Mouse (Mus musculus) bone marrow, adult 2 months (tissue): ENCODE measurements at regions not wholly inside any gene's neighbourhood (a gene's known extent, or its start where the extent isn't known, plus 50 kb on each side); places are given as distances from the start of the nearest gene placed in this dataset.

Experiments
- H3K27ac ChIP-seq: fragments of 200-500 bp; 2 replicates; pipeline ENCODE4 v1.5.1; 2012; ENCODE audit warnings: low read depth, mild to moderate bottlenecking, control low read depth, inconsistent platforms, low read length; ENCODE audit not compliant: control insufficient read depth, poor library complexity, insufficient read depth
- H3K4me1 ChIP-seq: fragments of 200-500 bp; 2 replicates; pipeline ENCODE4 v1.6.1; 2011; ENCODE audit warnings: low read length; ENCODE audit not compliant: control insufficient read depth, insufficient read depth
- H3K4me3 ChIP-seq: fragments of 200-500 bp; replicated peaks from 2 replicates; pipeline ENCODE3; 2011; ENCODE audit warnings: mild to moderate bottlenecking, low read depth, low read length, control low read depth; ENCODE audit not compliant: control insufficient read depth
- CTCF ChIP-seq: fragments of 200-500 bp; IDR thresholded peaks from 2 replicates; pipeline ENCODE4 v1.5.1; 2011; ENCODE audit warnings: low read length, control low read depth; ENCODE audit not compliant: control insufficient read depth, insufficient read depth
- POLR2A ChIP-seq: fragments of 200-500 bp; IDR thresholded peaks from 2 replicates; pipeline ENCODE4 v1.6.1; 2011; ENCODE audit warnings: low read depth, mild to moderate bottlenecking, control low read depth, low read length, borderline replicate concordance; ENCODE audit not compliant: control insufficient read depth
- WGBS: fragments of 180-500 bp; shearing (Covaris S2); methylation state at CpG from one replicate; pipeline ENCODE4 v1.1.7; 2018; 5-methylcytosine and 5-hydroxymethylcytosine counted together

GRCm38 (mm10) chr5:101064308-101064707 lies 218.8 kb downstream of the Gpat3 start:
- Histone ChIP-seq H3K4me1 (no peaks in the 10 kb centered on the region), H3K4me3 (no peak overlapping the region), H3K27ac (no peak overlapping the region)
- 71% methylated on average over 3 of the region's 3 CpGs for WGBS
- TF ChIP-seq POLR2A (no peak), CTCF (no peak)

GRCm38 (mm10) chr5:101063254-101063653 lies 217.7 kb downstream of the Gpat3 start:
- H3K27ac ChIP-seq: no peak overlapping the region
- no peak for TF ChIP-seq POLR2A
- TF ChIP-seq CTCF: no peak
- H3K4me3 ChIP-seq: no peak overlapping the region
- 84% methylated on average over 4 of the region's 4 CpGs for WGBS
- H3K4me1 ChIP-seq: no peaks in the 10 kb centered on the region

- TF ChIP-seq POLR2A (no peak), CTCF (no peak)
- Histone ChIP-seq H3K27ac (no peak overlapping the region), H3K4me3 (no peak overlapping the region), H3K4me1 (no peaks in the 10 kb centered on the region)
- 88% methylated on average over 7 of the region's 7 CpGs for WGBS
Measured at GRCm38 (mm10) chr5:101051591-101051990, 206.1 kb downstream of the Gpat3 start.

- no peaks in the 10 kb centered on the region for H3K4me1 ChIP-seq
- H3K4me3 ChIP-seq: no peak overlapping the region
- WGBS: 55% methylated on average over 9 of the region's 9 CpGs
- no peak overlapping the region for H3K27ac ChIP-seq
- TF ChIP-seq CTCF: no peak
- TF ChIP-seq POLR2A: no peak
Measured at GRCm38 (mm10) chr5:101040488-101040887, 195.0 kb downstream of the Gpat3 start.

GRCm38 (mm10) chr5:101032968-101033367 lies 187.5 kb downstream of the Gpat3 start:
- Histone ChIP-seq H3K4me1 (no peaks in the 10 kb centered on the region), H3K27ac (no peak overlapping the region), H3K4me3 (no peak overlapping the region)
- WGBS: 72% methylated on average over 16 of the region's 16 CpGs
- TF ChIP-seq CTCF (no peak), POLR2A (no peak)

- WGBS: 76% methylated on average over 12 of the region's 12 CpGs
- Histone ChIP-seq H3K27ac (no peak overlapping the region), H3K4me1 (no peaks in the 10 kb centered on the region), H3K4me3 (no peak overlapping the region)
- TF ChIP-seq POLR2A (no peak), CTCF (no peak)
Measured at GRCm38 (mm10) chr5:101032147-101032900, 186.8 kb downstream of the Gpat3 start.

GRCm38 (mm10) chr5:101024796-101025195 lies 179.3 kb downstream of the Gpat3 start:
- no peak overlapping the region for H3K27ac ChIP-seq
- no peak overlapping the region for H3K4me3 ChIP-seq
- no peak for TF ChIP-seq POLR2A
- no peak for TF ChIP-seq CTCF
- 71% methylated on average over 5 of the region's 5 CpGs for WGBS
- no peaks in the 10 kb centered on the region for H3K4me1 ChIP-seq

GRCm38 (mm10) chr5:101023784-101024183 lies 178.3 kb downstream of the Gpat3 start:
- H3K4me3 ChIP-seq: no peak overlapping the region
- H3K27ac ChIP-seq: no peak overlapping the region
- TF ChIP-seq POLR2A: no peak
- WGBS: 70% methylated on average over 8 of the region's 8 CpGs
- no peaks in the 10 kb centered on the region for H3K4me1 ChIP-seq

- WGBS: 12% methylated on average over 11 of the region's 11 CpGs
- Histone ChIP-seq H3K4me3 (no peak overlapping the region), H3K4me1 (no peaks in the 10 kb centered on the region), H3K27ac (no peak overlapping the region)
- TF ChIP-seq CTCF: peak; percentile 60
- TF ChIP-seq POLR2A: no peak
Measured at GRCm38 (mm10) chr5:101020784-101021183, 175.3 kb downstream of the Gpat3 start.
